Mouse (Mus musculus): Measurements from ENCODE around the gene Unc45b.

GRCm38 (mm10) chr11:82961743-82962142 lies 51.4 kb downstream of the Unc45b start:
- no peak for TF ChIP-seq CTCF (IDR thresholded peaks at IDR 0.05; ENCODE audit: extremely low read depth, insufficient read length, insufficient replicate concordance, low read depth, low read length)
- no peak for TF ChIP-seq POLR2A (IDR thresholded peaks at IDR 0.05; ENCODE audit: low read depth, low read length)

Measured in small intestine, adult 2 months (tissue).